Mouse (Mus musculus) frontal cortex, postnatal 10 days (tissue): ENCODE results near the gene Gm17655.
A peak's percentile ranks its signal among the peaks of the same experiment; 100 is the strongest.
"Not testable (repeated sequence)": the region's sequence is repeated elsewhere in the genome, so short reads cannot be mapped to it uniquely, and the experiment has no call there.

ENCODE experiments used
- DNase-seq, 2 experiments: peaks; one replicate each; pipeline ENCODE4 v3.0.0; 2022; ENCODE audit warnings: low spot score in 2 of 2, mixed read lengths in 1 of 2

Gm17655 gene

DNA sequence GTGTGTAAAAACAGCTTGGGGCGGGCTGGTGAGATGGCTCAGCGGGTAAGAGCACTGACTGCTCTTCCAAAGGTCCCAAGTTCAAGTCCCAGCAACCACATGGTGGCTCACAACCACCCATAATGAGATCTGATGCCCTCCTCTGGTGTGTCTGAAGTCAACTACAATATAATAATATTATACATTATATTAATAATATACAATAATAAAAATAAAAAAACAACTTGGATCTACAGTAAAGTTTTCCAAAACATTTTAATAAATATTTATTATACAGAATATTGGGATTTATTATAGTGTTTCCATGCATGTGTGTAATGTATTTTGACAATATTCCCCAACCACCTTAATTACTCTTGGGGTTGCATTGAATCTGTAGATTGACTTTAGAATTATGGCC is at the start of gene Gm17655:
TSS of gene Gm17655 (minus strand) at position 101 of the 400 bp plus-strand sequence.
- DNase-seq = not testable (repeated sequence)

DNA sequence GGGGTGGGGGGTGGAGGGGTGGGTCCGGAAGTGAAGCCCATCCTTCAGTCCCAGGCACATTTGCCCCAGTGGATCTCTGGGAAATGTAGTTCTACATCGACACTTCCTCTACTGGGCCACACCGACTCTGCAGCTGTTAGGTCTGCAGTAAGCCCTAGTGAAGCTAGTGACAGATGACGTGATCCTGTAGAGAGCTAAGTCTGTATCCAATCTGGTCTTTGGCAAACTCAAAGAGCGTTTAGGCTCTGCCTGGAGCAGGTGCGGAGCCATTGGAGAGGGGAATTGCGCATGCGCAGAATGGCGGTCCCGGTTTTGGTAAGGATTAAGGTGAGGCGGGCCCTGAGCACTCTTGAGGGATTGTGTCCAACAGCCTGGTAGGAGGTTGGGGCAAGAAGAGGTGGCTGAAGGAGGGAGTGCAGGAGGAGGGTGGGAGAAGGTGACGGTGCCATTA is 37.7 kb upstream of the Gm17655 start, which contains the start of gene Zfp605:
TSS of gene Zfp605 (plus strand) at position 102 of the 451 bp plus-strand sequence.
- DNase-seq = peak; percentile 87 to 90

DNA sequence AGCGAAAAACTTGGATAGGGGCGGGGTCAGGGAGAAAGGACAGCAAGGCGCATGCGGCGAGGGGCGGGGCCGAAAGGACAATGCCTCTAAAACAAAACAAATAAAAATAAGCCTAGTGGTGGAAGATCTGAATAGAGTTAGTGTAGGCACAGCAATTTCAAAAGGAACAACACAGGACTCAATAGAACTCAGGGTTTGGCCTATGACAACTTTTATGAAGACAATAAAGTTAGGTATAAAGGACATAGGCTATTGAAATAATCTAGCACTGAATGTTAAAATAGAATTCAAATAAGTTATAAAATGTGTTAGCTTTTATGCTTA is 36.0 kb upstream of the Gm17655 start:
- DNase-seq = no peak

DNA sequence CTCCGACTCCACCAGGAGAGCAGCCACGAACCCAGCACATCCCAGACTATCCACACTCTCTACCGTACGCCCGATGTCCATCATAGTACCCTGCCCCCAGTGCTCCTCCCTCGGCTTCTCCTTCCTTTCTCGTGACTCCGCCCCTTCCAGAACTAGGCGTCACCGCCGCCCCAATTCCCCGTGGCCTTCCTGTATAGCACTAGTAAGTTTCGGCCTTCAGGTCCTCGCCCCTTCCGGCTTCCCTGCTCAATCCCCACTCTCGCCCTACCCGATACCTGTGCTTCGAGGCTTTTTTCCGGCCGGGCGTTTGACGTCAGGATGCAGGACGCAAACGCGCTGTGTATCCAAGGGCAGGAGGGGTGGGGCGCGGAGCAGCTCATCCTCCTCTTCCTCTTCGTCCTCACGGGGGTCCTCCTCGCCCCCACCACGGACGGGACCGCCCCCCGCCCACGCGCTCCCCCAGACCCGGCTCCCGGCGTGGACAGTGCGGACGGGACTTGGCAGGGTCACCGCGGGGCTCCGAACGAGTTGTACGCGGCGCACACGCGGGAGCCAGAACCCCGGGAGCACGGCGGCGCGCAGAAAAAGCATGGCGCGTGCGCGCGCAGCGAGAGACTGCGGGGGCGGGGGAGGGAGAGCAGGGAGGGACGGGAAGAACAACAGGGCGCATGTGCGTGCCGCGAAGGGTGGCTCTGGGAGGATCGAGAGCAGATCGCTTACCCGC is 35.4 kb upstream of the Gm17655 start, which contains the start of gene Gtpbp6:
TSS of gene Gtpbp6 (minus strand) at position 617 of the 724 bp plus-strand sequence.
- peak; percentile 94 for DNase-seq

DNA sequence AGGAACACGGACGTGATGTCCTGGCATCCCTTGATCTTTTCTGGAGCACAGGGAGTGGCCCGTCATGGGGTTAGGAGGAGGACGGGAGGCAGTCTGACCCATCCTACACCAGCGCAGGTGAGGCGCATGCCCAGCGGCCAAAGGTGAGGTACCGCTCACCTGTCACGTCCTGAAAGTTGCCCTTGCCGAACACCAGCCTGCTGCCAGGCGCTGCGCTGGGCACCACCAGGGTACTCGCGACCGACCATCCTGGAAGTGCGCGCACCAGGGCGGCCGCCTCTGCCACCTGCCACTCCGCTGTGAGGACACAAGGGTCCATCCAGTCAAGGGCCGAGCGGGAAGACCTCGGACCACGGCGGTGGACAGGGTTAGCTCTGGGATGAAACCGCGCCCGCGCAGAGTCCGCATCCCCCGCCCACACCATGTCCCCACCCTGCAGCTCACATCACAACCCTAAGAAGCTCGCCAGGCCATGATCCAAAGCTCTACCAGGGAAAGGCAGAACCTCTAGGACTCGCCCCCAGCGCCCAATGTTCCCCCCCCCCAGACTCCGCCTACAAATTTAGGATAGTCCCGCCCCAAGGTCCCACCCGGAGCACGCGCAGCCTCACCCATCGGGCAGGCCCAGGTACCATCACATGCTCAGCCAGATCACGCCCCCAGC is 34.7 kb upstream of the Gm17655 start:
- DNase-seq = peak; percentile 61 to 65

DNA sequence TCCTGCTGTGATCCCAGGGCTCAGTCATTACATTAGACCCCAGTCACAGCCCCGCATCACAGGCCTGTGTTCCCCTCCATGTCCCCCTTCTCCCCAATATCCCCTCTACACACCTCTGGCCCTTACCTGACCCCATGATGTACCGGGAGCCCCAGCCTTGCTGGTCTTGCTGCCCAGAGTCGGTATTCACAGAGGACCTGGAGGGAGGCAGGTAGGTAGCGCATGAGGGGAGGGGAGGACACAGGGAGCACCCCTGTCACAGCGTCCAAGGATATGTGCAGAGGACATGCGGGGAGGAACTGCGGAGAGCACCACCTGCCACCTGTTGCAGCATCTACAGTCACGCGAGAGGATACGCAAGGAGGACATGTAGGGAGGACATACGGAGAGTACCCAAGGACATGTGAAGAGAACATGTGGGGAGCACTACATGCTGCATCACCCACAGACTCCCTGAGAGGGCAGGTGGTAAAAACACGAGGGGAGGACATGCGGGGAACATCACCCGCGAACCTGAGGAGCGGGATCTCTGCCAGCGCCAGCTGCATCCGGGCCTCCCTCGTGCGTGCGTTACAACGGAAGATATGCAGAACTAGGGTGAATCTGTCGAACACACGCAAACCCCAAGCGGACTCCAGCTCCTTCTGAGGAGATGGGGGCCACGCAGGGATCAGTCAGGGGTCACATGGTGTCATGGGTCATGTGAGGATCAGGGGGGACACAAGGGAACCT is 34.0 kb upstream of the Gm17655 start:
- peak in 1 of 2 experiments; percentile 40 for DNase-seq

DNA sequence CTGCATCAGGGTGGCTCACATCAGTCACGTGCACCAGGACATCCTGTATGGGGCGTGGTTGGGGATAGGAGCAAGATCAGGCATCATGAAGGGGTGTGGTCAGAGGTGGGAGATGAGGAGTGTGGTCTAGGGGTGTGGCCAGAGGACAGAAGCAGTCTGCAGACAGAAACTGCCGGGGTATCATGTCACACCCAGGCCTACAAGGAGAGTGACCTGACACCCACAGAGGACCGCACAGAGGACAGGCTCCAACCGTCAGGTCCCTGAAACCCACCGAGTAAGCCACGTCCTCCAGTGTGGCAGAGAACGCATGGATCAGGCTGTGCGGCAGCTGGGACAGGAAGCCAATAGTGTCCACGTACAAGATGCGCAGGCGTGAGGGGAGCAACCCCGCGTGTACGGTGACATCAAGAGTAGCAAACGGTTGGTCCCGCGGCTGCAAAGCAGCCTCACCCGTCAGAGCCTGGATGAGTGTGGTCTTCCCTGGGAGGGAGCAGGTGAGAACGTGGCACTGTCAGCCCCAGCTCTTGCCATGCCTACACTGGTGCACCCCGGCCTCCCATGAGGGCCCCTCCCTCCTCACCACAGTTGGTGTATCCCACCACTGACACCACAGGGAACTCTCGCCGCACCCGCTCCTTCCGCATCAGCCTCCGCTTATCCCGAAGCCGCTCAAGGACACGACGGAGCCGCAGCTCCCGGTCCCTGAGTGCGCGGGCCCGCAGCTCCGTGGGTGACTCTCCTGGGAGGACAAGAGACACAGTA is 32.5 kb upstream of the Gm17655 start:
- DNase-seq = no peak

DNA sequence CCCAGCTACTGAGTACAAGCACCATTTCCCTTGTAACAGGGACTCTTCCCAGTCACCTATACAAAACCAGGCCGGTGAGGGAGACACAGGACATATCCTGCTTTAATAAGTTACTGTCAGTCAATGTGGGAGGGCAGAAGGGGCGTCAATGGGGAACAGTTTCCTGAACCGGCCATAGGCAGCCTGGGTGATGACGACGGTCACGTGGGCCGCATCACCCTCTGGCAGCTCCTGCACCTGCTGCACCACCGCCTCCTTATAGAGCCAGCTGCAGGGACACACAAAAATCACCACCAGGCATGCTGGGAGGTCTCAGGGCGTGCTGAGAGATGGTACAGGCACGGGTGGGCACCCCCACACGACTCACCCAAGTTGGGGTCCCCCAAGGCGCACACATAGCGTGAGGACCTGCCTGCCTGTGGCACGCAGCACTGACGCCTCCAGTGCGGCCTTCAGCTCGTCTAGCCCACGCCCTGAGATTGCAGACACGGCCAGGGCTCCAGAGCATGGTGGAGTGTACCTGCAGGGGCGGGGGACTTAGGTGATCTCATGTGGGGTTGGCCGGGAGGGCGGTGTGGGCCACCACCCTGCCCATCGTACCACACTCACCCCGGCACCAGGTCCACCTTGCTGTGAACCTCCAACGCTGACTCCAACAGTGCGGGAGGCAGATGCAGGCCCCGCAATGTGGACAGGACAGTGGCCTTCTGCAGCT is 31.7 kb upstream of the Gm17655 start:
- DNase-seq = no peak

DNA sequence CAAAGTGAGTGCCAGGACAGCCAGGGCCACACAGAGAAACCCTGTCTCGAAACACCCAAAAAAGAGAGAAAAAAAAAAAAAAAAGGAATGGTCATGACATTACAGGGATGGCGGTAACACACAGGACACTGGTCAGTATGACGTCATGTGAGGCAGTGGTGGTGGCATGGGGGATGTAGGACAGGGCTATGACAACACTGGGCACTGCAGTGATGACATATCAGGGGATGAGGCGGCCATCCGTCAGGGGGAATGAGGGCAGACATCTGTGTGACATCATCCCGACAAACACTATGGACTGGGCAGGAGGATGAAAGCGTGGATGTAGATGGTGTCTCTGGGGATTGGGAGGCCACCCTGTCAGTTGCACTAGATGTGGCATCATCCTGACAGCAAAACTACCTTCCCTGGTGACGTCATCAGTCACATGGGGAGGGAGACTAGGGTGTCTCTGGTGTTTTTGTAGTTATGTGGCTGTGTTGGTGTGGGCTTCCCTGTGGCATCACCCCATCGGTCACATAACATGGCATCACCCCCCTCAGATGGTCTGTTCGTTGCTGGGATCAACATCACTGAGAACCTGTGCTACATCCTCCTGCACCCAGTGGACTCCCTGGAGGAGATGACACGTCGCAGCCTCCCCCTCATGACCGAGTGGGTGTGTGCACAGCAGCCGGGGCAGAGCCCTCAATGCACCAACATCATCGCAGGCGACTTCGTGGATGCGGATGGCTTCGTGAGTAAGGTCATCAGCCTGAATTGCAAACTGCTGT is 30.7 kb upstream of the Gm17655 start:
- no peak for DNase-seq

DNA sequence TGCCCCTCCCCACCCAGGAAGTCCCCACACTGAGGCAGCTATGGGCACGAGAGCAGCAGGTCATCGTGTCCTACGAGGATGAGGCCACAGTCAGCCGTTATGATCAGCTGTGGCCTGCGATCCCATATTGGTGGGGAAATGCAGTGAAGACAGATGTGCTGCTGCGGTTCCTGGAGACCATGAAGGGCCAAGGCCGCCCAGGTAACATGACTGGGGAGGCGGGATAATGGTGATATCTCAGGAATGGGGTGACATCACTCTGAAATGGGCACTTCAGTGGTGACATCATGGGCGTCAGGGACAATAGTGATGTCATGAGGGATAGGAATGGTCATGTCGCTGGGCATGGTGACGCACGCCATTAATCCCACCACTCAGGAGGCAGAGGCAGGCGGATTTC is 30.1 kb upstream of the Gm17655 start:
- no peak for DNase-seq

DNA sequence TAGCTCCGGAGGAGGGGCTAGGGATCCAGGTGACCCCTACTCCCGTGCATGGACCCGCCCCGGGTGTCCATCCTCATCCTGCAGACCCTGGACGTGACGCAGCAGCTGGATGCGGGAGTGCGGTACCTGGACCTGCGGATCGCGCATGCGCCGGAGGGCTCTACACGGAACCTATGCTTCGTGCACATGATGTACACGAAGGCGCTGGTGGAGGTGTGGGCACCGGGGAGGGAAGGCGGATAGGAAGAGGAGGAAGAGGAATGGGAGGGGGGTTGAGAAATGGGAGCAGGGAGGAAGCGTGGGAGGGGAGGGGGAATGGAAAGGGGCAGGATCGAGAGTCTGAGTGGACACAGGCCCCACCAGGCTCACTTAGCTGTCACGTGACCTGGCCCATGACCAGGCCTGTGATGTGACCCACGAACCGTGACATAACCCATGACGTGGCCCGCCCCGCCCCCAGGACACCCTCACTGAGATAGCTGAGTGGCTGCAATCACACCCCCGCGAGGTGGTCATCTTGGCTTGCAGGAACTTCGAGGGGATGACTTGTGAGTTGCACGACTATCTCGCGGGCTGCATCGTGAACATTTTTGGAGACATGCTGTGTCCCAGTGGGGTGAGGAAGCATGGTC is 29.5 kb upstream of the Gm17655 start:
- peak; percentile 63 to 78 for DNase-seq

DNA sequence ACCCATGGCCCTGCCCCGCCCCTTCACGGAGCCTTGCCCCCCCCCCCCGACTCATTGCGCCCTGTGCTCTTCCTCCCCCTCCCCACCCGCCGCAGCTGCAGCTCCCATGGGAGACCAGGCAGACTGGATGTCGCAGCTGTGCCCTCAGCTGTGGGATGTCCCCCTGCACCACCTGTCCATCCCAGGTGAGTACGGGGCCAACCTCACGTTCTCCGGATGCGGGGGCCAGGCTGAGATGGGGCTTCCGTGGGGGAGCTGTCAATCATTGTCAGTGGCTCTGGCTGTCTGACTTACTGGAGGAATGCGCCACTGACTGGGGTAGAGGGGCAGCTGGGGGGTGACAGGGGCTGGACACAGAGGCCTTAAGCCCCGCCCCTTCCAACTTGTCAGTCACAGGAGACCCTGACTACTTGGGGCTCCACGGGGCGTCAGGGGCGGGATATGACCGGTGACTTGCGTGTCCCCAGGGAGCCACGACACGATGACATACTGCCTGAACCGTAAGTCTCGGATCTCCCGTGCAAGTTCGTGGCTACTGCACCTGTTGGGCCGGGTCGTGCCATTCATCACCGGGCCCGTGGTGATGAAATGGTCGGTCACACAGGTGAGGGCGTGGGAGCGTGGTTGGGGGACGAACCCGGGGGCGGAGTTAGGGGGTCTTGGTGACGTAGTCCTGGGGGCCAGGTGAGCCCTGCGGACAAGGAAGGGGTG is 28.8 kb upstream of the Gm17655 start:
- peak in 1 of 2 experiments; percentile 61 for DNase-seq

DNA sequence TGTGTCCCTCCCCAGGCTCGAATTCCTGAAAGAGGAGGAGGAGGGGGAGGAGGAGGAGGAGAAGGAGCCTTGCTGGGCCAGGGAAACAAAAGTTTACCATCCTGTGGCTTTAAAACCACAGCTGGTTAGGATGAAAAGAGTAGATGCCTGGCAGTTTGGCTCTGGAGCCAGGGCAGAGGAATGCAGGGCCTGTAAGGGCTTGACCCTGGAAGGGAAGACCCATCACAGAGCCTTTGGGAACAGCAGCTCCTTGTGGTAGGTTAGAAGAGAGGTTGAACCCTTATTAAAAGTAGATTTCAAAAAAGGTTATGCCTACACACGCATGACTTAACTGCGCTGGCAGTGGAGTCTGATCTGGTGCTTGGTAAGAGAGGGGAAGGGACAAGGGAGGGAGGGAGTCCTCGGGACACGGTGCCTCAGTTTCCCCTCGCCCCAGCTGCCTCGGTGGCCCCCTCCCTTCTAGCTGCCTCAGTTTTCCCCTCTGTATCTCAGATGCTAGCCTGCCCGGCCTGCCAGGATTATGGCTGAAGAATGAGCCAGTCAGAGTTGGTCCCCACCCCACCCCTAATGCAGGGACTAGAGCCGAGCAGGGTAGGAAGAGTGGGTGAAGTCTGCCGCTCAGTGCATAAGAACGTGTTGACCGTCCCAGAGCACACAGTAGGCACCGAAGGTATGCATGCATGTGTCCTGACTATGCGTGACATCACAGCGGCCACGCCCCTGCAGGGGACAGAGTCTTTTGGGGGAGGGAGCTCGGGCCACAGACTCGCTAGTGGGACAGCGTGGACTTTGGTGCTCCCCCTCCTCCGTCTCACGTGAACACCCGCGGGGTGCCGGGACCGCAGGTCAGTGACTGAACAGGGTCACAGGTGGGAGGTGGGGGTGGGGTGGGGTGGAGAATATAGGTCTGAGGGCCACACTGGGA is 27.6 kb upstream of the Gm17655 start, which contains the start of gene Plcxd1:
TSS of gene Plcxd1 (plus strand) at position 314 of the 925 bp plus-strand sequence.
- DNase-seq = no peak

DNA sequence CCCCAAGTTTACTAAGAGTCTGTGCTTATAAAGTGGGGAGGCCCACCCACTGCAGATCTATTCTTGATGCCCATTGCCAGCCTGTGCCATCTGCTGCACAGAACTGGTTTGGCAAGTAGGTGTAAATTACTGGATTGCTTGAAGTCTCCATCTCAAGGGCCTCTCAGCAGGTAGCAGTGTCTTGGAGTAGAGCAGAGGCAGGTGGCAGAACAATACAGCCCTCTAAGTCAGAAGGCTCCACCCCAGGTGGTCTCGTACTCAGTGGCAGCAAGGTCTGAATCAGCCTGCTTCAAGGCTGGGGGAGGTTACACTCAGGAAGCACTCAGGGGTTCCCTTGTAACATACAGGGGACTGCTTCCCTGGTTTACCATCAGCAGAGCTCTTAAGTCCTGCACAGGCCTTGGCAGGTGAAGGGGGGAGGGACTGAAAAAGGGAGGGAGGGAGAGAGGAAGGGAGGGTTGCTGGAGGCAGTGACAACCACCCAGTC is 26.7 kb upstream of the Gm17655 start:
- no peak for DNase-seq

DNA sequence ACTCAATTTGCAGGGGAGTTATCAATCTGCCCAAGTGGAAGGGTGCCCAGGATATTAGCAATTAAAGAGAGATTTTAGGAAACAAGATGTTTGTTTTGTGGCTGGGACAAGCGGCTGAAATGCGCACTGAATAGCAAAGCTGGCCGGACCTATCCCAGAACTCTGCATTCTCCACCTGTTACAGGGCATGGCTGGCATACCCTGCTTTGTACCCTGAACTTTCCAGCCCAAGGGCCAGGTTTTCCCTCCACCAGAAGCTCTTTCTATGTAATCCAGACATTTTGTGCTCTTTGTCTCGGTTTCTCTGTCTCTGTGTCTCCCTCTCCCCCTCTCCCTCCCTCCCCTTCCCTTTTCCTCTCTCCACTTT is 22.5 kb upstream of the Gm17655 start:
- no peak for DNase-seq

DNA sequence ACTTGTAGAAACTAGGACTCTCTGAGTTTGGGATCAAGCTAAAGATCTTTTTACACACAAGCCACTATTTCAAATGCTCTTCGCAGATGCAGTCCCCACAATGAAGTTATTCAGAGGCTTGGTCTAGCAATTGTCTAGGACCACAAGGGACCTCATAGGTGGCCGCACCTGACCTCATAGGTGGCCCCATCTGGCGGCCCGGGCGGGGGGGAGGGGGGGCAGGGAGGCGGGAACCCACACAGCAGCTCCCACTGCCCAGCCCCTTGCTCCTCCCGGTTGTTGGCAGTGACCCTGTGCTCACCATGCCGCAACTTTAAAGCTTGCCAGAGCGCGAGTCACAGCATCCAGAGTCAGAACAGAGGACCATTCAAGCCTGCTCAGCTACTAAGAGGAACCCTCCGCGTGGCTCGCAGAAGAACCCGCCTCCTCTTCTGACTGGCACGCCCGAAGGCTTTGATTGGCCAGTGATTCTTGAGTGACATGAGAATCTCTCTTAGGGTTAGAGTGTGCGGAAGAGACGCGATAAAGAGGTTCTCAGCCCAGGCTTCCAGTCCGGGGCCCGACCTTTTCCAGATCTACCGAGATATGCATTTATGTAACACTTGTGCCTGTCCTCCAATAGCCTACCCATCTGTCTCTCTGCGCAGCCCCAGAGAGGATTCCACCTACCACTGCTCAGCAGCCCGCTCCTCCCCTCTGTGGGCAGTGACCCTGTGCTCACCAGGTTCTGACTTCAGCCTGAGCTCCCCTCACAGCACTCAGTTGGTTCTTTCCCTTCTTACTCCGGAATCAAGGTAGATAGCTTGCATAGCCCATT is 21.9 kb upstream of the Gm17655 start, which contains the start of gene Gm35315:
TSS of gene Gm35315 (minus strand) at position 391 of the 817 bp plus-strand sequence.
- peak; percentile 82 to 86 for DNase-seq

DNA sequence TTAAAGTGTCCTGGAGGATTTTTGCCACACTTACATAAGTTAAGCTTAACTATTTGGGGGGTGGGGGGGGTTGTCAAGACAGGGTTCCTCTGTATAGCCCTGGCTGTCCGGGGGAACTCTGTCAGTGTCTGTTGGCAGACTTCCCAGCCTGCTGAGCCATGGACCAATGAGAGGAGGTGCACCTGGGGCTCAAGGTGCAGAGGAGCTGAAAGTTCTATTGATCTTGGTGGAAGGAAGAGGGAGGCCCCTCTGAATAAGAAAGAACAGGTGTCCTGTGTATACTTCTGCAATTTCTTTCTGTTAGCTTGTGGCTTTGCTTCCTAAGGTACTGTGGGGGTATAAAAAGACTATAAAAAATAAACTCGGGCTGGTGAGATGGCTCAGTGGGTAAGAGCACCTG is 19.2 kb upstream of the Gm17655 start:
- DNase-seq = no peak
